Mouse (Mus musculus) midbrain, postnatal 0 days (tissue): Measurements from ENCODE around the gene Rab20. TPM values are rescaled to one million over a fixed set of nuclear protein-coding genes. Genes with fewer than 3 reads are reported as not detected.

ENCODE experiments used
- ATAC-seq: fragments of 200-750 bp; cut with Nextera tagmentation; 2 replicates; pipeline ENCODE4 v1.8.0; 2017; ENCODE audit warnings: moderate number of reproducible peaks, mild to moderate bottlenecking, moderate TSS enrichment, moderate library complexity; ENCODE audit not compliant: low FRiP score
- DNase-seq: peaks from one replicate; pipeline ENCODE4 v3.0.0-alpha.2; 2015; ENCODE audit warnings: low spot score
- H3K27ac ChIP-seq: fragments of 300-500 bp; sonication (generic); 2 replicates; pipeline ENCODE4 v1.5.1; 2014; ENCODE audit warnings: low read depth, mild to moderate bottlenecking, low read length, mixed read lengths
- H3K27me3 ChIP-seq: fragments of 300-500 bp; sonication (generic); 2 replicates; pipeline ENCODE4 v1.6.1; 2014; ENCODE audit warnings: low read length, control low read depth, mixed read lengths; ENCODE audit not compliant: insufficient read depth
- H3K36me3 ChIP-seq: fragments of 300-500 bp; sonication (generic); 2 replicates; pipeline ENCODE4 v1.6.1; 2014; ENCODE audit warnings: low read length, control low read depth, mixed read lengths; ENCODE audit not compliant: insufficient read depth
- H3K4me1 ChIP-seq: fragments of 300-500 bp; sonication (generic); 2 replicates; pipeline ENCODE4 v1.6.1; 2014; ENCODE audit warnings: mild to moderate bottlenecking, control low read depth, antibody characterized with exemption, low read length, mixed read lengths; ENCODE audit not compliant: insufficient read depth
- H3K4me2 ChIP-seq: fragments of 300-500 bp; sonication (generic); 2 replicates; pipeline ENCODE4 v1.6.1; 2014; ENCODE audit warnings: low read depth, mild to moderate bottlenecking, low read length, mixed read lengths; ENCODE audit not compliant: poor library complexity, severe bottlenecking
- H3K4me3 ChIP-seq: fragments of 300-500 bp; sonication (generic); 2 replicates; pipeline ENCODE4 v1.5.1; 2014; ENCODE audit warnings: low read depth, mild to moderate bottlenecking, low read length, moderate library complexity
- H3K9ac ChIP-seq: fragments of 300-500 bp; sonication (generic); replicated peaks from 2 replicates; pipeline ENCODE4 v1.6.1; 2014; ENCODE audit warnings: mild to moderate bottlenecking, low read length, moderate library complexity, mixed read lengths; ENCODE audit not compliant: poor library complexity, severe bottlenecking
- H3K9me3 ChIP-seq: fragments of 300-500 bp; sonication (generic); 2 replicates; pipeline ENCODE4 v1.6.1; 2016; ENCODE audit warnings: low read length, control low read depth
- CTCF ChIP-seq: IDR thresholded peaks from 2 replicates; pipeline ENCODE4 v1.5.1; 2016; ENCODE audit warnings: antibody characterized with exemption, mild to moderate bottlenecking
- WGBS: fragments of 180-500 bp; shearing (Covaris S2); extraction: QIAGEN DNeasy Blood & Tissue Kit; methylation state at CpG from one replicate; pipeline ENCODE4 v1.1.7; 2014; 5-methylcytosine and 5-hydroxymethylcytosine counted together
- polyA plus RNA-seq: library from polyadenylated mRNA; unstranded; fragments of >200 nt; fragmentation: Nextera tagmentation; extraction: Ambion mirVana; gene quantifications from 2 replicates; pipeline ENCODE4 v1.2.1, GENCODE M21; 2015
- total RNA-seq: library from RNA; depleted of rRNA; stranded (reverse); fragments of >200 nt; gene quantifications from 2 replicates; pipeline ENCODE4 v1.2.3, GENCODE M21; 2014

Gene Rab20
- total and polyA plus RNA-seq, 2 experiments from 2014 or later: 0.60 to 0.72 TPM

DNA sequence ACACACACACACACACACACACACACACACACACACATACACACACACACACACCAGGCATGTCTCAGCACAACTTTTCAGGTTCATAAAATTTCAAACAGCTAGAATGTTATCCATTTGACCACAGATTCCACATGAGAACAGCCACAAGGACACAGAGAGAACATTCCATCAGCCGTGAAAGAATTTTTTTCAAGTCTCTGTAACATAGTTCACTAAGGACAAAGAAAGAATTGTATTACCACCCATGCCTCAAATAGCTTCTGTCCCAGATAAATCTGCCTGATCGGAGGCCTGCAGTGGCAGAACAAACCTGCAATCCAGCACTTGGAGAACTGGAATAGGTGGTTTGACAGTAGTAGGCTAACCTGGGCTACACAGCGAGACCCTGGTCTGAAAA is 21.2 kb downstream of the Rab20 start:
- H3K36me3 ChIP-seq: no peaks in the 10 kb centered on the region
- 72% methylated on average over 3 of the region's 3 CpGs for WGBS

DNA sequence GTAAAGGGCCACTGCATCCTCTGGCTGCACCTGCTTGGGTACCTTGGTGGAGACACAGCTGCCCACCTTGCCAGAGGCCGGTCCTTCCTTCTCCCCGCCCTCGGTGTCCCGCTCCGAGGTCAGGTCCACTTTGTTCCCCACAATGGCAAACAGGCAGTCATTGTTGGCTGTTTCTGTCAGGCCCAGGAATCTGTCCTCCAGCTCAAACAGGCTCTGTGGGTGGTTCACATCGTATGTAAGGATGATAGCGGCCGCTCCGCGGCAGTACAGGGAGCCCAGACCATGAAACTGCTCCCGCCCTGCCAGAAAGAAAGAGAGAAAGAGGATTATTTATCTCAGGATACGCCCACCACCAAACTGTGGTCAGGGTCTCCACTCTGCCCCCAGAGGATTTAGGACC is 24.3 kb downstream of the Rab20 start:
- Histone ChIP-seq H3K4me3 (no peak overlapping the region), H3K9ac (no peak overlapping the region), H3K27me3 (no peaks in the 10 kb centered on the region), H3K4me2 (no peak overlapping the region), H3K9me3 (no peaks in the 10 kb centered on the region), H3K4me1 (no peaks in the 10 kb centered on the region), H3K27ac (no peak overlapping the region), H3K36me3 (no peaks in the 10 kb centered on the region)
- TF ChIP-seq CTCF: no peak
- ATAC-seq (no peak), DNase-seq (no peak)
- WGBS: 29% methylated on average over 12 of the region's 12 CpGs

More for the DNA sequence above, 21.2 kb downstream of the Rab20 start:
- Histone ChIP-seq H3K9ac (no peak overlapping the region), H3K27ac (no peak overlapping the region), H3K27me3 (no peaks in the 10 kb centered on the region), H3K9me3 (no peaks in the 10 kb centered on the region), H3K4me3 (no peak overlapping the region), H3K4me2 (no peak overlapping the region), H3K4me1 (no peaks in the 10 kb centered on the region)
- no peak for ATAC-seq
- TF ChIP-seq CTCF: no peak
- no peak for DNase-seq

DNA sequence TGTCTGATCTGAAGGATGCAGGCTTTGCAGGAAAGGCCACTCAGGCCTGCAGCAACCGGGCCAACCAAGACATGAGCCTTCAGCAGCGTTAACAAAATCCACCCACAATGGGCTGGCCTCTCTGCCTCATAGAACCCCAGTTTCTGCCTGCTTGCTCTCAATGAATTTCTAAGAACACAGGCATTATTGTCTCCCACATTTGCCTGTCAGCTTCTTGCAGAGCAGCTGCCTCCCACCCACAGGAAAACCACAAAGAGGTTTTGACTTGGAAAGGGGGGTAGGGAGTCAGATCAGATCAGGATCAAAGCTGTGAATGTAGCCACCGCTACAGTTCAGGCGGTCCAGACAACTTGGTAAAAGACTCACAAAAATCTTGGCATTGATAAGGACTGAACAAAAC is 25.5 kb downstream of the Rab20 start:
- H3K27ac ChIP-seq: no peak overlapping the region; the same call in 1 of the 2 replicates
- no peak overlapping the region for H3K4me2 ChIP-seq
- no peak overlapping the region for H3K9ac ChIP-seq
- DNase-seq: peak; percentile 44
- H3K27me3 ChIP-seq: no peaks in the 10 kb centered on the region
- WGBS: 23% methylated on average over 4 of the region's 4 CpGs
- H3K9me3 ChIP-seq: no peaks in the 10 kb centered on the region
- no peak for TF ChIP-seq CTCF
- H3K4me3 ChIP-seq: no peak overlapping the region
- no peak for ATAC-seq
- H3K36me3 ChIP-seq: peaks cover 8% of the 10 kb centered on the region
- no peaks in the 10 kb centered on the region for H3K4me1 ChIP-seq

DNA sequence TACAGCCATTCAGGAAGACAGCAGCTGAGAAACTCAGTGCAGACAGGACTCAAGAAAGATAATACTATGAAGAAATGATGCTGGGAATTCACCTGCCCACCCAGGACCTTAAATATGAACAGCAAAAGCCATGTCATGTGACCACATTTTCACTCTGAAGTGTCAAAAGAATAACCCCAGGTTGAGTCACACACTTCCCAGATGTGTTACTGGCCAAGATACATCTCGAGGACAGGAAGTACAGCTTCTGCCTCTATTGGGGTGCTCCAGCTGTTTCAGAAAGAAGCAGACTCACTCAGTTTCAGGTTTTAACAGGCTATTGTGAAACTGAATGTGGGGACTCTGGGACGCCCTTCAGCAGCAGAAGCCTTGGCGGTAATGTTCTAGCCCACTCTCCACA is 26.0 kb downstream of the Rab20 start:
- Histone ChIP-seq H3K9ac (no peak overlapping the region), H3K4me2 (no peak overlapping the region), H3K36me3 (peaks cover 8% of the 10 kb centered on the region), H3K9me3 (no peaks in the 10 kb centered on the region), H3K27me3 (no peaks in the 10 kb centered on the region), H3K4me1 (no peaks in the 10 kb centered on the region), H3K27ac (no peak overlapping the region; the same call in 1 of the 2 replicates), H3K4me3 (no peak overlapping the region)
- no peak for DNase-seq
- no peak for ATAC-seq
- no peak for TF ChIP-seq CTCF
- WGBS: 45% methylated on average over 3 of the region's 3 CpGs

DNA sequence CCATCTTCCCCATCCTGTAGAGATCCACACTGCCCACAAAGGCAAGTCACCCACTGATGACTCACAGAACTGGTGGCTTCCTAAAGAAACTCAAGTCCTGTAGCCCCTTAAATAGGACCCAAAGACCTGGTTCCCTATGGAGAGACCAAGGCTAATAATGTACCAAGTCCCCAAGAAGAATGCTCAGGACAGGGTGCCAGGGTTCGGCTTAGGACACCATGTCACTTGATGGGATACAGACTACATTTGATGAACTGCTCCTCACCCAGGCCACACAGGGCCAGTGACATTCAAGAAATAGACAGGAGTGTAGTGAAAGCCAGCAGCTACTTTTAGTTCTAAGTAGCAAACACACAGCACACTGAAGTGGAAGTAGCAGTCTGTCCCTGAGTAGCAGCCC is 26.4 kb downstream of the Rab20 start:
- no peak overlapping the region for H3K27ac ChIP-seq
- no peaks in the 10 kb centered on the region for H3K9me3 ChIP-seq
- 93% methylated on average over 1 of the region's 1 CpGs for WGBS
- TF ChIP-seq CTCF: no peak
- no peaks in the 10 kb centered on the region for H3K4me1 ChIP-seq
- H3K27me3 ChIP-seq: no peaks in the 10 kb centered on the region
- DNase-seq (no peak), ATAC-seq (no peak)
- H3K36me3 ChIP-seq: peaks cover 8% of the 10 kb centered on the region
- no peak overlapping the region for H3K4me2 ChIP-seq
- H3K4me3 ChIP-seq: no peak overlapping the region
- no peak overlapping the region for H3K9ac ChIP-seq

DNA sequence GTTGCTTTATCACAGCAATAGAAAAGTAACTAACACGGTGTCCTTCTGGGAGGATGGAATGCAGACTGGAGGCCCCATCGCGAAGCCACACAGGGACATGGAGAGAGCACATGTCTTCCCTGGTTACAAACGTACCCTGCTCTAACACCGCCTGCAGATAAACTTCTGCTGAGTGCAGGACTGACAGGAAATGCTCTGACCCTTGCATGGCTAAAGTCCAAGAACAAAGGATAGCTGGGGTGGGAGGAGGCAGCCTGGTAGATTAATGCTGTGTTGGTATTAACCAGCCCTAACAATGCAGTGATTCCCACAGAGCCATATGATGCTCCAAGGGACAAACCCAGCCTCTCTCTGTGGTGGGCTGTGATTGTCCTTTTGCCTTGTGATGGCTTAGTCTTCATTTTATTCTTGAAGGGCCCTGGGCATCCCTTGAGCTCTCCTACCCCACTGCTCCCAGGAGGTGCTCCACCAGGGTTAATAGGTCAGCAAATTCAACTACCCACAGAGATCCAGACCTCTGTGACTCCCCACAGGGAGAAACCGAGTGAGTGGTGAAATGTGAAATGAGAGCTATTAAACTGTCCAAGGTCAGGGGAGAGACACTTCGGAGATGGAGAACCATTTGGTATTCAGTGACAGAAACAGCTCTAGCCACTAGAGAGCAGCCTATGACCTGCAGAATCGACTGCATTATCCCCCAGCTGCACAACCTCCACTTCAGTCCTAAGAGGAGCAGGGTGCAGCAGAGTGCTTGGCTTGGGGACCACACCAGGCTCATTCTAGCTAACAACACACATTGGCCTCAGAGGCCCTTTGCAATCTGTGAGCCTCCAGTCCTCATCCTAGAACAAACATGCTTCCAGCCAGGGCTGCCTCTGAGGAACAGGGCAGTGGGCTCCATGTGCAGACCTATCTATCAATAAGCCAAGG is 28.1 kb downstream of the Rab20 start:
- H3K36me3 ChIP-seq: peaks cover 8% of the 10 kb centered on the region
- H3K4me2 ChIP-seq: no peak overlapping the region
- H3K4me3 ChIP-seq: no peak overlapping the region
- H3K9me3 ChIP-seq: no peaks in the 10 kb centered on the region
- no peak overlapping the region for H3K9ac ChIP-seq
- ATAC-seq: peak; percentile 63; the same call in 1 of the 2 replicates
- TF ChIP-seq CTCF: peak; percentile 75
- WGBS: 22% methylated on average over 8 of the region's 8 CpGs
- no peaks in the 10 kb centered on the region for H3K4me1 ChIP-seq
- DNase-seq: peak; percentile 69
- no peaks in the 10 kb centered on the region for H3K27me3 ChIP-seq
- no peak overlapping the region for H3K27ac ChIP-seq
